Mouse (Mus musculus) frontal cortex, adult 2 months (tissue): Measurements from ENCODE around the gene Ppp1cc. TPM values are rescaled to one million over a fixed set of nuclear protein-coding genes. Genes with fewer than 3 reads are reported as not detected.
"Not testable (repeated sequence)": the region's sequence is repeated elsewhere in the genome, so short reads cannot be mapped to it uniquely, and the experiment has no call there.

ENCODE experiments used
- DNase-seq, 2 experiments: peaks; one replicate each; pipeline ENCODE4 v3.0.0; 2022; ENCODE audit warnings: low spot score in 1 of 2; ENCODE audit errors: extremely low spot score in 1 of 2
- polyA plus RNA-seq: library from polyadenylated mRNA; depleted of rRNA; stranded (reverse); fragments of >200 nt; gene quantifications from 2 replicates; pipeline ENCODE4 v1.2.3, GENCODE M21; 2012

Gene Ppp1cc
- polyA plus RNA-seq, 1 experiment, result 365 TPM

DNA sequence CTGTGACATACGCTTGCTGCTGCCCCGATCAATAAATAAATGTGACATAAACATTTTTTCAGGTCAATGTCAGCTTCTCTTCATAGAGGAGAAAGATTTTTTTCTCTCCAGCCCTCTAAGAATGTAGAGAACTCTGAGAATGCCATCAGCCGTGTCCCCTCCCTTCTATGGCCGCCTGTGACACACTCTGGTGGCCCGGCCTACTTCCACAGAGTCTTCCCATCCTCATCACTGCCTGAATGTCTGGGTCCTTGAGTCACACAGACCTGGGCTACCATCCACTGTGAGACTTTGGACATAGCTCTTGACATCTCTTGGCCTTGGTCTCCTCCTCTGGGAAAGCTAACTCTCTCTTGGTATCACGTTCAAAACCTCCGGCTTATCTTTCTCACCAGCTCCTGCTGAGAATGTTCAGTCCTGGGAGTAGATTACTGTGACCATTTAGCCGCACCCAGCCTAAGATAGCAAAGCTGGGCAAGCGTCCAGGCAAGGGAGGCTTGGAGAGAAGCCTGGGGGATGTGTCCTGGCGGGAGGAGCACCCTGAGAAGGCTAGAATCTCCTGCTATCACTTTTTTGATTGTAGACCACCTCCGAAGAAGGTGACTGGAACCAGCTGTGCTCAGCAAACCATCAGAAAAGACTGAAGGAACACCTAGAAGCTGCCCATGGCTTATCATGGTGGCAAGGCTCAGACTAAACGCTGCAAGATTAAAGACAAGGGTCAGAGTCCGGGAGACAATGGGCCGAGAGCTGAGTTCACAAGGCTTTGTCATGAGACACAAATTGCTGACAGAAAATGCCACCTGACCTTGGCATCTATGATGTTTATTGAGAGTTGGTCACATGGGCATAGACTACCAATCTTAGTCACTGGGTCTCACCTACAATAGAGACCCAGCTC is 21.3 kb upstream of the Ppp1cc start:
- no peak for DNase-seq

DNA sequence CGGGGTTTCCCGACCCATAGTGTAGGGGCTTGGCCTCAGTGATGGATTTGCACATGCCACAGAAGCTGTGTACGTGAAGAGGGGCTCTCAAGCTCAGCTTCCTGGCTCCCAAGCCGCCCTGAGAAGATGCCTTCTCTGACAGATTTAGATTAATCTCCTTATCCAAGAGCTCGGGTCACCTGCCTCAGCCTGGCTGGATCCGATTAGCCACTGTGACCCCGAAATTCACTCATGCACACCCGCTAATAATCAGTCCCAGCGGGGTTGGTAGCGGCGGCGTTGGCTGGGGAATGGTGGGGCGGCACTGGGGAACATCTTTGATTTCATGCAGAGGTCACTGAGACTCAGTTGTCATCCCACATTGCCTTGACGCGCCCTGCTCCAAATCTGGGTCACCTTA is 19.2 kb upstream of the Ppp1cc start:
- DNase-seq, result no peak

DNA sequence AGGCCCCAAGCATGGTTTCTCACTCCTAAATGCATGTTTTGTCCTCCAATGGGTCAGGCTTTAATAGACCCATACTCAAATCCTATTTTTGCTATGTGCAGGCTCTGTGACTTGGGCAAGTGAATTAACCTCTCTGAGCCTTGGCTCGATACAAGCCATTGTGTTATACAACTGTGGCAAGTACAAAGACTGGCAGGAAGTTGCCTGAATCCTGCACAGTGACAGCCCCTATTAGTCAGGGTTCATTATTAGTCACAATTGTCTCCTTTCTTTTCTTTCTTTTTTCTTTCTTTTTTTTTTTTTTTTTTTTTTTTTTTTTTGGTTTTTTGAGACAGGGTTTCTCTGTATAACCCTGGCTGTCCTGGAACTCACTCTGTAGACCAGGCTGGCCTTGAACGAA is 18.3 kb upstream of the Ppp1cc start:
- DNase-seq, result not testable (repeated sequence)

DNA sequence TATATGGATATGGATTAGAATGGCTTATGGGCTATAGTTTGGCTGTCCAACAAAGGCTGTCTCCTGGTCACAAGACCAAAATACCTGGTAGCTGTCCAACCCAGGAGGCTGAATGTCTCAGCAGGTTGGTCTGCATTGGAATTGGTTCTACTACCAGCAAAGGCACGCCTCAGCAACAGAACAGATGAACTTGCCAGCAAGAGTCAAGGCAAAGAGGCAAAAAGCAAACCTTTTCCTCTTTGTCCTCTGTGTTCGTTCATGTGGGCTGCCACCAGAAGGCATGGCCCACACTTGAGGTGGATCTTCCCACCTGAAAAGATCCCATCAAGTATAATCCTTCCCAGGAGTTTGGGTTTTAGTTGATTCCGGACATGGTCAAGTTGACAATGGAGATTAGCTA is 17.4 kb upstream of the Ppp1cc start, which contains the start of gene Ccdc63:
TSS of gene Ccdc63 (minus strand) at position 101 of the 400 bp plus-strand sequence.
- no peak for DNase-seq

DNA sequence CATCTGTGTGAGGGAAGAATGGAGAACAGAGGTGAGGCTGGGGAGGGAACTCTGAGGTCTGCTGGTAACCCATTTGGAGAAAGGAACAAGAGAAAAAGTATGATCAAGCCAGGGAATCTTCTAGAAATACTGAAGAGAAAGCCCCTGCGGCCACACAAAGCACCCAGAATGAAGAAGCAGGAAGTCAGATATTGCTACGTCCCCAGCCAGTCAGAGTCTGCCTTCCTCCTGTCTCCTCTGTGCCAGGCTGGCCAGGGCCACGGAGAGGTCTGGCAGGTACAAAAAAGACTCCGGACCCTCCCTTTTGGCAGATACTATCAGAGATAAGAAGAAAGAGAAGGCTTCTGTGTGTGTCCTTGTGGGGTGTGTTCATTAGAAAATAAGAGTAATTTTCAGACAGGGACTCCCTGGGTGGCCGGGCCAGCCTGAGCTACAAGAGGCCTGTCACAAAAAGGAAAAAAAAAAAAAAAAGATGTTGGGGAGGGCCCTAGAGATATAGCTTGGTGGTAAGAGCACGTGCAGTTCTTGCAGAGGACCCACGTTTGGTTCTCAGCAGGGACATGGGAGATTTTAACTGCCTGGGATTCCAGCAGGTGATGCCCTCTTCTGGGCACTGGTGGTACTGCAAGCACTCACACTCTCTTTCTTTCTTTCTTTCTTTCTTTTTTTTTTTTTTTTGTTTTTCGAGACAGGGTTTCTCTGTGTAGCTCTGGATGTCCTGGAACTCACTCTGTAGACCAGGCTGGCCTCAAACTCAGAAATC is 15.7 kb upstream of the Ppp1cc start:
- no peak for DNase-seq

DNA sequence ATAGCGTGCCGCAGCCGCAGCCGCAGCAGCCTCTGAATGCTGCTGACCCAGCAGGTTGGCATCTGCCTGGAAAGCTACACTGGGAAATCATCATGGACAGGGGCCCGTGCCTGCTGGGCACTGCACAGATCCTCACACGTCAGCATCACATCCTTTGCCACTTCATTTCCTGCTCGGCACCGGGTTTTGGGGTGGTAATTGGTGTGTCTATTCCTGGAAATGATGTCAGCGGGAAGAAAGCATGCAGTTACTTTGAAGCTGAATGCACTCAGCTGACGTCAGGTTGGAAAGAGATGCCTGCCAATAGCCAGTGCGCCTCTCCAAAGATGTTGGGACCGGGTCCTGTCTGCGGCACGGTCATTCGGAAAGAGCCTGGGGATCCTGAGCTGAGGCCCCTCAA is 14.5 kb upstream of the Ppp1cc start:
- peak; percentile 41 to 71 for DNase-seq

DNA sequence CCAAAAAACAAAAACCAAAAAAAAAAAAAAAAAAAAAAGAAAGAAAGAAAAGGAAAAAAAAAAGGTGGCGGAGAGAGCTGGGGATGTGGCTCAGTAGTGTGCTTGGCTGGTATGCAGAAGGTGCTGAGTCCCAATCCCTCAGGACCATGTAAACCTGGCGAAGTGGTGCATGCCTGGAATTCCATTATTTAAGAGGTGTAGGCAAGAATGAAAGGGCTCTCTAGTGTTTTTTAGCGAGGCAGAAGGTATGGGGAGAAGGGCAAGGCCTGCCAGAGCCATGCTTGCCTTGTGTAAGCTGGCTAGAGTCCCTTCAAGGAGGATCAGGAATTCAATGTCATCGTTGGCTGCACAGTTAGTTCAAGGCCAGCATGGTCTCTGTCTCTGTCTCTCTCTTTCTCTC is 13.3 kb upstream of the Ppp1cc start:
- no peak for DNase-seq

DNA sequence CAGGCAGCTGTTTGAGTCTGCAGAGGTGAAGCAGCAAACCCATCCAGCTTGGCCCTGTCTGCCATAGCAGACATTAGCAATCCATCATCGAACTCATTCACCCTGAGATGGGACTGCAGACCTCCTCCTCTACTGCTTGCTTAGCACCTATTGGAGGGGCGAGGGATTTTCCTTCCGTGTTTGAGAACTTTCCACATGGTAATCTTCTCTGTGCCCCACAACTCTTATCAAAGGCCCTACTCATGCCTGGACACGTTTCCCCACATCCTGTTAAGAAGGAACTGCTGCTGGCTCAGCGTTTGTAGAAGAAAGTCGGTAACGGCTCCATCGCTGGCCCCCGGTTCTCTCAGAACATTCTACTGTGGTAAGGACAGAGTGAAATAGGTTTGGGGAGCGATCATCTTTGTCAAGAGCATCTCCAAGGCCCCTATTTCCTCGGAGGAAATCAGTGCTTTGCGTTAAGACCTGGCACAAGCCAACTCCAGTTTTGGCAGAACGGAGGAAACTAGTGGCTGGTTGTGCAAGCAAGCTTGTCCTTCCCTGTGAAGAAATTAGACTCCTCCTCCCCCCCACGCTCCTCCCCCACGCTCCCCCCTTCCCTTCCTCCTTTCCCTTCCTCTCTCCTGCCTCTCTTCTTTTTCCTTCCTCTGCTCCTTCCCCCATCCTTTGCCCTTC is 12.6 kb upstream of the Ppp1cc start:
- no peak for DNase-seq

DNA sequence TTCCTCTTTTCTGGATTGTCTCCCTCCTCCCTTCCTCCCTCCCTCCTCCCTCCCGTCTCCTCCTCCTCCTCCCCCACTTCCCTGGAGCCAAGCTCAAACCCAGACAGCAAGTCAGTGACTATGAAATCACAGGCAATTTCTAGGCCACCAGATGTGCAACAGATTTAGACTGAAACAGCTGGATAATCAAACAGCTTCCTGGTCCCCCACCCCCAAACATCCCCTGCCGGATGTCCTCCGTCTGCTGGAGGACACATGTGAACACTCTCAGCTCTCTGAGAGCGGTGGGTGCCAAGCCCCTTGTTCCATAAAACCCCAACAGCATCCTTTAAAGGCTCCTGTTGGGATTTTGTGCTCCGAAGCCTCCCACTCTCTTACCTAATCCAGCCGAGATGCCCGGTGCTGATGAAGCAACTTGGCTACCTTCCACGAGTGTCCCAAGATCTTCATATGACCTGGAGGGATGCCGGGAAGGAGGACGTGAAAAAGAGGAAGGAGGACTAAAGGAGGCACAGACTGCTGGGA is 12.0 kb upstream of the Ppp1cc start:
- peak in 1 of 2 experiments; percentile 58 for DNase-seq

DNA sequence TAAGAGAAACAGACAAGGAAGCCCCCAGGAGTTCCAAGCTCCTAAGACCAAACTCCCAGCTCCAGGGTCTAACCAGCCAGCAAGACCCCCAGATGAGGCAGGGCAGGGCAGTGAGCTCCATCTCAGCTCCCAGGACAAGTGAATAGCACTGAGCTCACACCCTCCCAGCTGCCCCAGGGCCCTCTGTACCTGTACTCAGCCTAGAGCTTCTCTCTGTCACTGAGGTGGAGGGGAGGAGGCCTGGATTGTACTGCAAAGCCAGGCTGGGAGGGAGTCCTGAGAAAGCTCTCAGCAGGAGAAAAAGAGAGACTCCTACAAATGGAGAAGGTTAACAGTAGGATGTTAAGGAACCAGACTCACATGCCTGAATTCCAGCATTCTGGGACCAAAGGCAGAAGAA is 11.5 kb upstream of the Ppp1cc start:
- no peak for DNase-seq

DNA sequence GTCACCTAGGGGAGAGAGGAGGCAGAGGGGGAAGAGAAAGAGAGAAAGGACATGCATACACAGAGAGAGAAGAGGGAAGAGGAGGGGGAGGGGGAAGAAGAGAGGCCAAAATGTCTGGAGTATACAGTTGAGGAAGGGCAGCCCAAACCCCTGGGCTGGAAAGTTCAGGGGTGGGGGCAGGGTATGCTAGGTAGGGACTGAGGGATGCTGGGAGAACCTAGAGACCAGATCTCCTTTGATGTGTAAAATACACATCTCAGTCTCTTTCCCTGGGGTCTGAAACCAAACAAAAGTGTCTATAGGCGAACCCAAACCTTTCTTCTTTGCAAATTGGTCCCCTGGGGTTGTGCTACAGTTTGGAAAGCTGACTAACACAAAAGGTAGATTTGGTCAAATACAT is 10.0 kb upstream of the Ppp1cc start:
- DNase-seq, result no peak

DNA sequence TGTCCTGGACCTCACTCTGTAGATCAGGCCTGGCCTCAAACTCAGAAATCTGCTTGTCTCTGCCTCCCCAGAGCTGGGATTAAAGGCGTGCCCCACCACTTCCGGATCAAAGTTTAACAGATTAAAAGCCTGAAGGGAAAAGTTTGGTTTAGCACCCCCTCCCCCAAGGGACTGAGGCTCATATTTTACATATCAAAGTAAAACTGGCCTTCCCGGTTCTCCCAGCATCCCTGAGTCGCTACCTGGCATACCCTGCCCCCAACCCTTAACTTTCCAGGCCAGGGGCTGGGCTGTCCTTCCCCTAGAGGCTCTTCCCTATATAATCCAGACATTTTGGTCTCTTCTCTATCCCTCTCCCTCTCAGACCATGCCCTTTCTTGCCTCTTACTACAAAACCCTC is 8.8 kb upstream of the Ppp1cc start:
- no peak for DNase-seq

DNA sequence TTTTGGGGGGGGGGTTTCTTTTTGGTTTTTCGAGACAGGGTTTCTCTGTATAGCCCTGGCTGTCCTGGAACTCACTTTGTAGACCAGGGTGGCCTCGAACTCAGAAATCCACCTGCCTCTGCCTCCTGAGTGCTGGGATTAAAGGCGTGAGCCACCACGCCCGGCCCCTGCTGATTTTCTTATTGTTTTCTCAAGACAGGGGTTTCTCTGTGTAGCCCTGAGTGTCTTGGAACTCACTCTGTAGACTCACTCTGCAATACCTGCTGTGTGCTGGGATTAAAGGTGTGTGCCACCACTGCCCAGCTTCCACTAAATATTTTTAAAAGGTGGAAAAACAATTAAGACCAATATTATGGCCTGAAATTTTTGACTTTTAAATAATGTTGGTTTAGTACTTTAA is 5.6 kb upstream of the Ppp1cc start:
- not testable (repeated sequence) for DNase-seq

DNA sequence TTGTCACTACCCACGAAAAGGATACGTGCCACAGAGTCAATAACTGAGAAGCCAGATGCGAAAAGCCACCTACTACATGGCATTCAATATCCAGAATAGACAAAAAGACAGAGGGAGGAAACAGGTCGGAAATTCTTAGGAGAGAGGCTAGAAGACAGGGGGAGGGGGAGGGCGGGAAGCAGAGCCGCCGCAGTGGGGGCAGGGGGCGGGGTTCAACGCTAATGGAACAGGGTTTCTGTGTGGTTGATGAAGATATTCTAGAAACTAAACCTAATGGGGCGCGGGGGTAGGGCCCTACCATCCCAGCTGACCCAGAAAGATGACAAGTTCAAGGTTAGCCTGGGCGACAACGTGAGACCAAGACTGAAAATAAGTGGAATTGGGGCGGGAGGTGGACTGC is 4.1 kb upstream of the Ppp1cc start:
- DNase-seq, result no peak

DNA sequence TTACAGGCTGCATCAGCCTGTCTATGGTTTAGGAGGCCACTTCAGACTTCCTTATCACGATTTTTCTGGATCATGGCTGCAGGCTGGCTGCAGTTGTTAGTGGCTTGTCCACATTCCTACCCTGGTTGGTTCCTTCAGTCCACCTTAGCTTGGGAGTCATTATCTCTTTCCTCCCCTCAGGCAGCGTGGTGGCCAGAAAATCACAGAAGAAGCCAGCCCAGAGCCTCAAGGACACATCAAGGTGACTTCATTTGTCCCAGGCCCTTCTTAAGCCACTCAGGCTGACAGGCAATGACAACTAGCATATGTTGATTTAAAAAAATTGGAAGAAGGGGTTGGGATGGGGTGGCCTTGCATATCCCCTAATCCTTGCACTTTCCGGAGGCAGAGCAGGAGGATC is 3.3 kb upstream of the Ppp1cc start:
- no peak for DNase-seq

DNA sequence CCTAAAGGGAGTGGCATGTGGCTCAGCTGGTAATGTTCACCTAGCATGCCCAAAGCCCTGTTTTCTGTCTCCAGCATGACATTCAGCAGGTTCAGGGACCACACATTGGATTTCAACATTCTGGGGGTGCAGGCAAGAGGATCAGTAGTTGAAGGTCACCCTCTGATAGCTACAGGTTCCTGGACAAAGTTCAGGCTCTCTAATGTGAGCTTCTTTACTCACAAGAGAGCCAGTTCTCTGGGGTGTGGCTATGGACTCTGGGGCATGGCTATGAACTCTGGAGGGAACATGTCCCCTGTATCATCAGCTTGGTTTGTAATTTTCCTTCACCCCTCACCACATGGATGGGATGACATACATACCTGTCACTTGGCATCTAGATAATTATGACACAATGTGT is 2.5 kb upstream of the Ppp1cc start:
- DNase-seq, result no peak

DNA sequence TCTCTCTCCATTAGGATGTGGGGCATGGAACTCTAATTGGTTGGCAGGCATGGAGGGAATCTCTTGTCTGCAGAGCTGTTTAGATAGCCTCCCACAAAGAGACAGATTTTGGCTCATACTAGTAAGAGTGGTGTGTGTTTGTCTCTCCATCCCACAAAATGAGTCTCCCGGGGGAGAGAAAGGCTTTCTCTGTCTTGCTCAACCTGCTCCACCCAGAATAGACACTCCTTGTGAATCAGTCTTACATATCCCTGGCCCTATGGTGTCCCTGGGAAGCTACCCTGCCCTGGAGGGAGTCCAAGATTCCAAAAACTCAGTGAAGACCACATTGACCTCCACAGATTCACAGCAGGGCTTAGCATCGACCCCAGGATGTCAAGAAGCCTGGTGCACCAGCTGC is 1.6 kb upstream of the Ppp1cc start:
- no peak for DNase-seq

DNA sequence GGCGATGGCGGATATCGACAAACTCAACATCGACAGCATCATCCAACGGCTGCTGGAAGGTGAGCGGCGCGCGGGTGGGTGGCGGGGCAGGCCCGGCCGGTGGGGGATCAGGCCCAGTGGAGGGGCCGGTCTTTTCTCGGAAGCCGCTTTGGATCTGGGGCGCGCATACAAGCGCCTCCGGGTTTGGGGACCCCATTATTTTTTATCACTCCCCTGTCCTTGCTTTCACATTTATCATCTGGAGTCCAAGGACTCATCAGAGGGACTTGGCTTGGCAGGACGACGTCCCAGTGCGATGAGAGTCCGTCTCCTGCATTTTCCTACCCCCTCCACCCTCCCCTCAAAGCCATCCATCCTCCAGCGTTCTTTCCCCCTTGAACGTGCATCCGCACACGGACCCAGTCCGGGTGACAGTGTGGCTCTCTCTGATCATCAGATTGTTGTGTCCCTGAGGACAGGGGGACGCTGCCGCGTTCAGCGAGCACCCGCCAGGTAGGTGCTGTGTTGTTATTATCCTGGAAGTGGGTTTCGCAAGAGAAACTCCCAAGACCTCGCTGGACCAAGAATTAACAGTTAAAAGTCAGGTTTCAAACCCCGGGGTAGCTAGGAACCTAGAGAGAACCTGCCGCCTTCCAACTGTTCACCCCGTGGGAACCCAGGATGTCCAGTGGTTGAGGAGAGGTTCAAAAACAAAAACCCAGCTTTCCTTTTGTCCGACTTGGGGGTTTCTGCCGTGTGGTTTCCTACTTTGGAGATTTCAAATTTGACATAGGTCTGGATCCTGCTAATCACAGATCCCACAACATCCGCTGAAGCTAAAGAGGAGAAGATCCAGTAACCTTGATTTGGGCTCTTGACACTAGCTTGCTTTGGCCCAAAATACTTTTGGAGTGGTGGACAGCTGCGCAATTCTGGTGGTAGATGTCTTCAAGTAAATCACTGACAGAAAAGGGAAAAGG is 758 bp downstream of the Ppp1cc start:
- no peak for DNase-seq

DNA sequence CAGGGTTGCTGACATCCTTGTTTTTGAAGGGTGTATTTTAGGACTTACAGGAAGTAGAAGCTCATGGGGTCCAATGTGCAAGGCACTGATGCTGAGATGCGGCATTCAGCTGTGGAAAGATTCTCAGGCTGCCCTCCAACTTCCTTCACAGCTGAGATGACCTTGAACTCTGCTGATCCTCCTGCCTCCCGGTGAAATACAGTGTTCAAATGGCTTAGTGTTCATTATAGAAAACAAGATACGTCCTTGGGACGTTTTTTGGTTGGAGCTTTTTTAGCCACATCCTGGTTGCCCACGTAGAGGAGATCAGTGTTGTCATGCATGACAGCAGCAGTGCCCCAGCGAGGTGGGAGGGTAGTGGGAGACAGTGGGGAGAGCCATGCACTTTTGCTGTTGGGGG is 5.1 kb downstream of the Ppp1cc start:
- DNase-seq, result no peak

DNA sequence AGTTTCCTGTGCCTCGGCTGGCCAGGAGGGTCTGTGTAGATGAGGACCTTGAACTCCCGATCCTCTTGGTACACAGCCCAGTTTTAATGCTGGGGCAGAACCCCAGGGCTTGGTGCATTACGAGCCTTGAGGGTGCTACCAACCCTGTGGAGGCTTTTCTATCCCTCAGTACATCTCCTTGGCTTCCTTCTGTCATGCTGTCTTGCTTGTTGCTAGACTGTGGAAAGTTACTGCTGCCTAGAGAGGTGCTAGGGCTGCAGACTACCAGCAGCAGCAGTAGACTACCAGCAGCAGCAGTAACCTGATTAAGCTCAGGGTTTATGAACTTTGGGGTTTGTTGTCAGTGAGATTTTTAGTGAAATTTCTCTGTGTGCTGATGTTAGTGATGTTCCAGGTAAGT is 5.9 kb downstream of the Ppp1cc start:
- no peak for DNase-seq
